Mouse (Mus musculus): ENCODE measurements around the gene Fam192a. TPM values are rescaled to one million over a fixed set of nuclear protein-coding genes. Genes with fewer than 3 reads are reported as not detected.

Fam192a gene
- polyA plus RNA-seq, 1 experiment from 2014 or later, result 90.2 TPM

DNA sequence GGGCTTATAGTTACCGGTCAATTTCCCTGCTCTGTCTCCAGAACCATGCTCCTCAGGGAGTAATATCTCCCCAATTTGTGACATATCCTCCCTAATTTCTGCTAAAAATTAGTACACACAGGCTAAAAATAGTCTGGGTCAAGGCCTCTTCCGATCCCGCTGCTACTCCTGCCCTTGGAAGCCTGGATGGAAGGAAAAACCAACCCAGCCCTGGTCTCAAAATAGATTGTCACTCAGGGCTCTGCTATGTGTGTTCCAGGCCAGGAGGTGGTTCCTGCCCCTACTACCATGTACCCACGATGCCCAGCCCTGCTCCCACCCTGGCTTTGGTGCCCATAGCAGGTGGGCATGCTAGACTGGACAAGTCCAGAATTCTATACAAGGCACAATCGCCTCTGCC lies 51.8 kb downstream of the Fam192a start:
- no peak for ATAC-seq (ENCODE audit: insufficient number of reproducible peaks, low FRiP score, low TSS enrichment, low read depth)
- H3K9me3 ChIP-seq (ENCODE audit: control insufficient read depth, low read length), result no peaks in the 10 kb centered on the region
- 81% methylated on average over 5 of the region's 5 CpGs for WGBS

DNA sequence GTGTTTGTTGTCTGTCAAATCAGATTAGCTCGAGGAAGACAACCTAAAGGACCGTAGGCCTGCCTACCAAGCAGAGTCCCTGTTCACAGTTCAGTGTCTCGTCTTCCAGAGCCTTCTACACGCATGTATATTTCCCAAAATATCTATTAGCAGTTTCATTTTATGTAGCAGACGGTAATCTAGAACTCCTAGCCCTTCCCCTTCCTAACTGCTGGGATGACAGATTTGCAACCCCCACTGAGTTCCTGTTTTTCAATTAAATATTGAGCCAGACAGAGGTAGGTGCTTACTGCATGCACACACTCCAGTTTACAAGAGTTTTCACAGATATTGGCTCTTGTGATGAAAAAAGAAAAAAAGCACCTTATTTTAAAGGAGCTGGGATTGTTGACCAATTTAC lies 52.3 kb downstream of the Fam192a start:
- H3K27ac ChIP-seq (replicated peaks; ENCODE audit: low read depth, low read length), result no peak overlapping the region
- 77% methylated on average over 5 of the region's 5 CpGs for WGBS

More for the DNA sequence above, 51.8 kb downstream of the Fam192a start:
- H3K4me3 ChIP-seq (ENCODE audit: low read depth, low read length), result no peak overlapping the region
- no peak overlapping the region for H3K4me2 ChIP-seq (ENCODE audit: low read depth, severe bottlenecking)
- no peak overlapping the region for H3K27ac ChIP-seq (replicated peaks; ENCODE audit: low read depth, low read length)
- H3K36me3 ChIP-seq (ENCODE audit: control insufficient read depth, insufficient read depth, low read length), result no peaks in the 10 kb centered on the region
- no peaks in the 10 kb centered on the region for H3K27me3 ChIP-seq (ENCODE audit: control insufficient read depth, insufficient read depth, low read length)
- no peaks in the 10 kb centered on the region for H3K4me1 ChIP-seq (ENCODE audit: control insufficient read depth, insufficient read depth, low read length)
- DNase-seq (ENCODE audit: low spot score), result no peak
- no peak overlapping the region for H3K9ac ChIP-seq (ENCODE audit: low read length)

DNA sequence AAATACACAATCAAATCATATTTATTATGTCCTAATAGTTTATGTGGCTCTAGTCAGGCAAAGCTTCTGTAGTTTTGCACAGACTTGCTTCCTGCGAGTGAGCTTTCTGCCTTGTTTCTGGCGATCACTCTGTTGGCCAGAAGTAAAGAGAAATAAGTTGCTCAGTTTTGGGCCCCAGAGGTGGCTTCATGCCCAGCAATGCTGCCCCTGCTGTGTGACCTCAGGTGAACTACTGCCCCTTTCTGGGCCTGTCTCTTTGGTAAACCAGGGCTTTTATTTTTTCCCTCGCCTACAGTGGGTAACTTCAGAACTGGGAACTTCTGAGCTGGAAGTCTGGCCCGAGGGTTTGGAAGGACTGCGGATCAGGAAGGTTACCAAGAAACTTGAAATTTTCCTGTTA lies 52.8 kb downstream of the Fam192a start:
- H3K36me3 ChIP-seq (ENCODE audit: control insufficient read depth, insufficient read depth, low read length), result no peaks in the 10 kb centered on the region
- H3K4me2 ChIP-seq (ENCODE audit: low read depth, severe bottlenecking), result no peak overlapping the region
- WGBS, result 83% methylated on average over 5 of the region's 5 CpGs
- ATAC-seq (ENCODE audit: insufficient number of reproducible peaks, low FRiP score, low TSS enrichment, low read depth), result no peak
- no peak overlapping the region for H3K9ac ChIP-seq (ENCODE audit: low read length)
- no peaks in the 10 kb centered on the region for H3K27me3 ChIP-seq (ENCODE audit: control insufficient read depth, insufficient read depth, low read length)
- H3K4me3 ChIP-seq (ENCODE audit: low read depth, low read length), result no peak overlapping the region
- no peaks in the 10 kb centered on the region; the same call in 1 of the 2 replicates for H3K4me1 ChIP-seq (ENCODE audit: control insufficient read depth, insufficient read depth, low read length)
- H3K9me3 ChIP-seq (ENCODE audit: control insufficient read depth, low read length), result no peaks in the 10 kb centered on the region
- DNase-seq (ENCODE audit: low spot score), result no peak
- H3K27ac ChIP-seq (replicated peaks; ENCODE audit: low read depth, low read length), result no peak overlapping the region

More for the DNA sequence above, 52.3 kb downstream of the Fam192a start:
- no peaks in the 10 kb centered on the region for H3K4me1 ChIP-seq (ENCODE audit: control insufficient read depth, insufficient read depth, low read length)
- H3K9ac ChIP-seq (ENCODE audit: low read length), result no peak overlapping the region
- no peak overlapping the region for H3K4me3 ChIP-seq (ENCODE audit: low read depth, low read length)
- no peaks in the 10 kb centered on the region for H3K36me3 ChIP-seq (ENCODE audit: control insufficient read depth, insufficient read depth, low read length)
- H3K4me2 ChIP-seq (ENCODE audit: low read depth, severe bottlenecking), result no peak overlapping the region
- H3K9me3 ChIP-seq (ENCODE audit: control insufficient read depth, low read length), result no peaks in the 10 kb centered on the region
- no peaks in the 10 kb centered on the region for H3K27me3 ChIP-seq (ENCODE audit: control insufficient read depth, insufficient read depth, low read length)
- ATAC-seq (ENCODE audit: insufficient number of reproducible peaks, low FRiP score, low TSS enrichment, low read depth), result no peak
- no peak for DNase-seq (ENCODE audit: low spot score)

DNA sequence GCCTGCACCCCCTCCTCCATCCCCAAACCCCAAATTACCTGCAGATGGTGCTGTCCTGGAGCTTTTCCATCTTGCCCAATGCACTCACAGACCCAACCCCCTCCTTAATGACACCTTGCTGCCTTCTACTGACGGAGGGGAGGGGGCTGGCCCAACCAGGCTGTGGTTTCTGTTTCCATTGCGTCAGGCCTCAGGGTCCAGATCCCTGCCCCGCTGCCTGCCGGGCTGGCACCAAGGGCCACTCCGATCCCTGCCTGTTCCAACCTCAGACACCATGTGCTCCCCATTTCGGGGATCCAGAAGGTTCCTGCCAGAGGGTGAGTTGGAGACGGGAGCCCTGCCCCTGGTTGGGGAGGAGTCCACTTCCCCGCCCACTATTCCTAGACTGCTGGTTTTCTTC lies 57.8 kb downstream of the Fam192a start:
- Histone ChIP-seq H3K27ac (replicated peaks; ENCODE audit: low read depth, low read length) (no peak overlapping the region), H3K4me3 (ENCODE audit: low read depth, low read length) (no peak overlapping the region), H3K4me2 (ENCODE audit: low read depth, severe bottlenecking) (no peak overlapping the region), H3K9me3 (ENCODE audit: control insufficient read depth, low read length) (no peaks in the 10 kb centered on the region), H3K27me3 (ENCODE audit: control insufficient read depth, insufficient read depth, low read length) (no peaks in the 10 kb centered on the region), H3K36me3 (ENCODE audit: control insufficient read depth, insufficient read depth, low read length) (no peaks in the 10 kb centered on the region), H3K9ac (ENCODE audit: low read length) (no peak overlapping the region), H3K4me1 (ENCODE audit: control insufficient read depth, insufficient read depth, low read length) (no peaks in the 10 kb centered on the region; the same call in 1 of the 2 replicates)
- ATAC-seq (ENCODE audit: insufficient number of reproducible peaks, low FRiP score, low TSS enrichment, low read depth) (no peak), DNase-seq (ENCODE audit: low spot score) (no peak)
- WGBS, result 42% methylated on average over 8 of the region's 8 CpGs

DNA sequence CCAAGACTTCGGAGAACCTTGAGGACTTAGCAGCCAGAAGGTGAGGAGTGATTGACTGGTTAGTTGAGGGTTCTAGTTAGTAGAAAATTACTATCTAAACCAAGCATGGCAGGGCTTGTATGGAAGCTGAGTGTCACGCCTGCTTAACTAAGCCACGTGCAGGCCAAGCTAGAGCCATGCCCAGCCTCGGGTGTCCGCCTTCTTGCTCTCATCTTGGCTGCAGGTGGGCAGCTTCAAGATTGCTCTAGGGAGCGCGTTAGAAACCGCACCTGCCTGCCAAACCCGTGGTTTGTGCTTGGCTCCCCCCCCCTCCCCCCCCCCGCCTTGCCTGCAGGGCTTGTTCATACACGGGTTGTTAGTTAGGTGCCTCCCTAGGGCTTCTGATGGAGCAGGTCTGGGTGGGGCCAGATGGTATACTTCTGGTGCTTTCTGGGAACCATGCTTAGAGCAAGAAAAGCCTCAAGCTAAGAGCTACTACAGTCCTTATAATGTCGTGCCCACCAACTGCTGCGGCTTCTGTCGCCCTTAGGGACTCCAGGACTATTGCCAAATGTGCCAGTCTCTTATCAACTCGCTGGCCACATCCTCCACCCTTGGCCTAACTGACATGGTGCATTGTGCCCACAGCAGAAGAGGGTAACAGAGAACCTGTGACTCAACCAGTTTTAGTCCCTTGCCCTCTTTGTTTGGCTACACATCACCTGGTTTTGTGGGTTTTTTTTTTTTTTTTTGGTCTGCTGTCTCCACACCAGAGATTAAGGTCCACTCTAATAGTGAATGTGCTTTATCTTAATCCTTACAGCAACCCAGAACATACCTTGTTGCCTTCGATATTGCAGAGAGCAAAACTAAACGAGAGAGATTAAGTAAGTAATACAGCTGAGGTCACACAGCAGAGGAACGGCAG lies 60.7 kb downstream of the Fam192a start:
- ATAC-seq (ENCODE audit: insufficient number of reproducible peaks, low FRiP score, low TSS enrichment, low read depth) (no peak), DNase-seq (ENCODE audit: low spot score) (no peak)
- Histone ChIP-seq H3K9ac (ENCODE audit: low read length) (no peak overlapping the region), H3K9me3 (ENCODE audit: control insufficient read depth, low read length) (no peaks in the 10 kb centered on the region), H3K27ac (replicated peaks; ENCODE audit: low read depth, low read length) (no peak overlapping the region), H3K4me1 (ENCODE audit: control insufficient read depth, insufficient read depth, low read length) (no peaks in the 10 kb centered on the region; the same call in 1 of the 2 replicates), H3K27me3 (ENCODE audit: control insufficient read depth, insufficient read depth, low read length) (no peaks in the 10 kb centered on the region), H3K36me3 (ENCODE audit: control insufficient read depth, insufficient read depth, low read length) (no peaks in the 10 kb centered on the region), H3K4me3 (ENCODE audit: low read depth, low read length) (no peak overlapping the region), H3K4me2 (ENCODE audit: low read depth, severe bottlenecking) (no peak overlapping the region)
- WGBS, result 74% methylated on average over 17 of the region's 18 CpGs

DNA sequence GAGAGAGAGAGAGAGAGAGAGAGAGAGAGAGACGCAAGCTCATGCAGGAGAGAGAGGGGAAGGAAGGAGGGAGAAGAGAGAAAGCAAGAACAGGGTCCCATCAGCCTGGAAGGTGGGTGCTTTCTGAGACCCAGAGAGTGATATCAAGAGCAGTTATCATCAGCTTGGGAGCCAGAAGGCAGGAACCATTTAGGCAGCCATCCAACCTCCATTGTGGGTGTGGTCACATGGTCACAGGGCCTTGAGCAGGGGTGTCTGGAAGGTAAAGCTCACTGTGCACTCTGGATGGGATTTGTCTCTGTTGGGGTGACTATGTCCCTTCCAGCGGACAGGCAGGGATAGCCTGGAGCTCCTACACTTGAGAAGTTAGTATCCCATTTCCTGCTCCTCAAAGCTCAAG lies 61.8 kb downstream of the Fam192a start:
- Histone ChIP-seq H3K9me3 (ENCODE audit: control insufficient read depth, low read length) (no peaks in the 10 kb centered on the region), H3K4me3 (ENCODE audit: low read depth, low read length) (no peak overlapping the region), H3K4me2 (ENCODE audit: low read depth, severe bottlenecking) (no peak overlapping the region)

DNA sequence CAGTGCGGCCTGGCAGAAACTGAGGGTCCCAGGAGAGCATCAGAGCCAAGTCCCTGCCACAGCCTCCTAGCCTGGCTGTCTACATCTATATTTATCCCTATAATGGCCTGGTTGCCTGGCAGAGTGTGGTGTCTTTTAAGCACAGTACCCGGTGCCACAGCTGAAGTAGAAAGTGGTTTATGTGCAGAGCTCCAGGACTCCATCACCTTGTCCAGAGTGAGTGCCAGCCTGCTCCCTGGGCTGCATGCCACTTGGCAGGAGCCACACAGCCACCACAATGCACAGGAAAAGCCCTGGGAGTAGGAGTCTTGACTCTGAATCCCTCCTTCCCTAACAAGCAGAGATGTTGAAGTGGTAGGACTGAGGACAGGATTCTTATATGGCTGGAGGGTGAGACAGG lies 64.3 kb downstream of the Fam192a start:
- Histone ChIP-seq H3K4me1 (ENCODE audit: control insufficient read depth, insufficient read depth, low read length) (no peaks in the 10 kb centered on the region), H3K9ac (ENCODE audit: low read length) (no peak overlapping the region), H3K9me3 (ENCODE audit: control insufficient read depth, low read length) (no peaks in the 10 kb centered on the region), H3K4me3 (ENCODE audit: low read depth, low read length) (no peak overlapping the region), H3K27me3 (ENCODE audit: control insufficient read depth, insufficient read depth, low read length) (peaks cover 18% of the 10 kb centered on the region), H3K4me2 (ENCODE audit: low read depth, severe bottlenecking) (no peak overlapping the region), H3K27ac (replicated peaks; ENCODE audit: low read depth, low read length) (no peak overlapping the region), H3K36me3 (ENCODE audit: control insufficient read depth, insufficient read depth, low read length) (no peaks in the 10 kb centered on the region)
- DNase-seq (ENCODE audit: low spot score) (no peak), ATAC-seq (ENCODE audit: insufficient number of reproducible peaks, low FRiP score, low TSS enrichment, low read depth) (no peak)
- 80% methylated on average over 2 of the region's 2 CpGs for WGBS

More for the DNA sequence above, 61.8 kb downstream of the Fam192a start:
- no peak for DNase-seq (ENCODE audit: low spot score)
- Histone ChIP-seq H3K9ac (ENCODE audit: low read length) (no peak overlapping the region), H3K4me1 (ENCODE audit: control insufficient read depth, insufficient read depth, low read length) (no peaks in the 10 kb centered on the region; the same call in 1 of the 2 replicates), H3K36me3 (ENCODE audit: control insufficient read depth, insufficient read depth, low read length) (no peaks in the 10 kb centered on the region), H3K27ac (replicated peaks; ENCODE audit: low read depth, low read length) (no peak overlapping the region), H3K27me3 (ENCODE audit: control insufficient read depth, insufficient read depth, low read length) (no peaks in the 10 kb centered on the region)
- 80% methylated on average over 2 of the region's 2 CpGs for WGBS
- ATAC-seq (ENCODE audit: insufficient number of reproducible peaks, low FRiP score, low TSS enrichment, low read depth), result no peak

DNA sequence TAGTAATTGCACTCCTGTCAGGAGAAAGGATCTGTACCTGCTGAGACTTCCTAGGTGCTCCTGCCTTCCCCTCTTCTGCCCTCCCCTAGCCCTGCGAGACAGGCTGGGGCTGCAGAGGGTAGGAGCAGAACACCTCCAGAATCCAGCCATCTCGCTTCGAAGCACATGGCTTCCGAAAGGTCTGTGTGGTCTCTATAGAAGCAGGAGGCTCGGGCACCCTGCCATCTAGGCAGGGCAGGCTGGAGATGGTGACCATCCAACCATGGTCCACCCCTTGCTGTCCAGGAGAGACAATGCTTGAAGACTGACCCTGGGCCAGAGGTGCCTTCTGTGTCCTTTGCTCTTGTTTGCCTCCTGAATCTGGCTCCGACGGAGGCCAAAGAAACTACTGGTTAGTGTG lies 66.2 kb downstream of the Fam192a start:
- Histone ChIP-seq H3K4me3 (ENCODE audit: low read depth, low read length) (no peak overlapping the region), H3K27ac (replicated peaks; ENCODE audit: low read depth, low read length) (no peak overlapping the region), H3K27me3 (ENCODE audit: control insufficient read depth, insufficient read depth, low read length) (peaks cover 23% of the 10 kb centered on the region), H3K4me1 (ENCODE audit: control insufficient read depth, insufficient read depth, low read length) (no peaks in the 10 kb centered on the region), H3K4me2 (ENCODE audit: low read depth, severe bottlenecking) (no peak overlapping the region), H3K9me3 (ENCODE audit: control insufficient read depth, low read length) (no peaks in the 10 kb centered on the region), H3K9ac (ENCODE audit: low read length) (no peak overlapping the region), H3K36me3 (ENCODE audit: control insufficient read depth, insufficient read depth, low read length) (no peaks in the 10 kb centered on the region)
- DNase-seq (ENCODE audit: low spot score) (no peak), ATAC-seq (ENCODE audit: insufficient number of reproducible peaks, low FRiP score, low TSS enrichment, low read depth) (no peak)
- 81% methylated on average over 7 of the region's 7 CpGs for WGBS
